Mouse (Mus musculus) spleen, adult 2 months (tissue): ENCODE results near the gene Pigl. TPM values are rescaled to one million over a fixed set of nuclear protein-coding genes. Genes with fewer than 3 reads are reported as not detected.
"Not testable (repeated sequence)": the region's sequence is repeated elsewhere in the genome, so short reads cannot be mapped to it uniquely, and the experiment has no call there.

Source experiments
- DNase-seq, 2 experiments: peaks; one replicate each; pipeline versions ENCODE4 v3.0.0 to v3.0.0-alpha.2; 2012 to 2021; ENCODE audit warnings: low spot score in 2 of 2, low read depth in 1 of 2
- H3K27ac ChIP-seq: fragments of 200-500 bp; 2 replicates; pipeline ENCODE4 v1.5.1; 2012; ENCODE audit warnings: low read length, inconsistent platforms; ENCODE audit not compliant: insufficient read depth
- H3K27me3 ChIP-seq: fragments of 200-500 bp; 2 replicates; pipeline ENCODE4 v1.6.1; 2012; ENCODE audit warnings: mild to moderate bottlenecking, moderate library complexity, low read length, inconsistent platforms; ENCODE audit not compliant: control insufficient read depth, insufficient read depth
- H3K36me3 ChIP-seq: fragments of 200-500 bp; 2 replicates; pipeline ENCODE4 v1.6.1; 2012; ENCODE audit warnings: mild to moderate bottlenecking, low read length, inconsistent platforms; ENCODE audit not compliant: control insufficient read depth, insufficient read depth
- H3K4me1 ChIP-seq: fragments of 200-500 bp; 2 replicates; pipeline ENCODE4 v1.6.1; 2011; ENCODE audit warnings: inconsistent platforms; ENCODE audit not compliant: control insufficient read depth, insufficient read depth, insufficient read length
- H3K4me3 ChIP-seq: fragments of 200-500 bp; 2 replicates; pipeline ENCODE4 v1.5.1; 2011; ENCODE audit warnings: mild to moderate bottlenecking, inconsistent platforms; ENCODE audit not compliant: insufficient read depth, insufficient read length; ENCODE audit errors: extremely low read depth
- CTCF ChIP-seq: fragments of 200-500 bp; IDR thresholded peaks from 2 replicates; pipeline ENCODE4 v1.5.1; 2011; ENCODE audit warnings: mild to moderate bottlenecking, inconsistent platforms; ENCODE audit not compliant: insufficient read depth, insufficient read length, insufficient replicate concordance; ENCODE audit errors: extremely low read depth
- POLR2A ChIP-seq: fragments of 200-500 bp; IDR thresholded peaks from 2 replicates; pipeline ENCODE4 v1.6.1; 2011; ENCODE audit warnings: low read depth, low read length, inconsistent platforms
- WGBS: fragments of 180-500 bp; shearing (Covaris S2); methylation state at CpG from one replicate; pipeline ENCODE4 v1.1.7; 2018; 5-methylcytosine and 5-hydroxymethylcytosine counted together
- polyA plus RNA-seq: library from polyadenylated mRNA; depleted of rRNA; stranded (reverse); fragments of >200 nt; gene quantifications from 2 replicates; pipeline ENCODE4 v1.2.3, GENCODE M21; 2012

Pigl gene
- polyA plus RNA-seq, 1 experiment = 4.5 TPM

GRCm38 (mm10) chr11:62498802-62499201 is 40.5 kb downstream of the Pigl start:
- TF ChIP-seq CTCF (no peak), POLR2A (no peak)
- H3K36me3 ChIP-seq = no peaks in the 10 kb centered on the region
- H3K27ac ChIP-seq = no peak overlapping the region
- no peaks in the 10 kb centered on the region for H3K27me3 ChIP-seq
- no peak overlapping the region for H3K4me3 ChIP-seq
- peaks cover 8% of the 10 kb centered on the region; the same call in 1 of the 2 replicates for H3K4me1 ChIP-seq
- 95% methylated on average over 2 of the region's 2 CpGs for WGBS
- DNase-seq = no peak

- Histone ChIP-seq H3K36me3 (no peaks in the 10 kb centered on the region), H3K27ac (no peak overlapping the region), H3K27me3 (no peaks in the 10 kb centered on the region), H3K4me1 (peaks cover 5% of the 10 kb centered on the region; the same call in 1 of the 2 replicates), H3K4me3 (no peak overlapping the region)
- no peak for TF ChIP-seq POLR2A
- TF ChIP-seq CTCF = no peak
- 92% methylated on average over 2 of the region's 2 CpGs for WGBS
- DNase-seq = no peak
Observed at GRCm38 (mm10) chr11:62500529-62500928, 42.3 kb downstream of the Pigl start.

GRCm38 (mm10) chr11:62507683-62508082 is 49.4 kb downstream of the Pigl start:
- Histone ChIP-seq H3K4me1 (no peaks in the 10 kb centered on the region), H3K36me3 (no peaks in the 10 kb centered on the region), H3K27ac (no peak overlapping the region), H3K4me3 (no peak overlapping the region), H3K27me3 (no peaks in the 10 kb centered on the region)
- peak in 1 of 2 experiments; percentile 27 for DNase-seq
- TF ChIP-seq CTCF (no peak), POLR2A (no peak)
- WGBS = 65% methylated on average over 4 of the region's 4 CpGs

GRCm38 (mm10) chr11:62508365-62508764 is 50.1 kb downstream of the Pigl start:
- WGBS = 94% methylated on average over 13 of the region's 13 CpGs
- H3K27ac ChIP-seq, H3K4me1 ChIP-seq, H3K36me3 ChIP-seq, H3K27me3 ChIP-seq, H3K4me3 ChIP-seq, DNase-seq: not testable (repeated sequence)

- WGBS = 86% methylated on average over 5 of the region's 5 CpGs
- H3K27ac ChIP-seq, H3K4me1 ChIP-seq, DNase-seq, H3K4me3 ChIP-seq, H3K27me3 ChIP-seq, H3K36me3 ChIP-seq: not testable (repeated sequence)
Observed at GRCm38 (mm10) chr11:62508816-62509215, 50.6 kb downstream of the Pigl start.

- TF ChIP-seq POLR2A (no peak), CTCF (no peak)
- no peaks in the 10 kb centered on the region for H3K36me3 ChIP-seq
- no peak for DNase-seq
- no peak overlapping the region for H3K4me3 ChIP-seq
- no peak overlapping the region for H3K27ac ChIP-seq
- no peaks in the 10 kb centered on the region for H3K4me1 ChIP-seq
- no peaks in the 10 kb centered on the region for H3K27me3 ChIP-seq
- 99% methylated on average over 3 of the region's 3 CpGs for WGBS
Observed at GRCm38 (mm10) chr11:62509571-62509970, 51.3 kb downstream of the Pigl start.

- Histone ChIP-seq H3K27ac (no peak overlapping the region), H3K4me3 (no peak overlapping the region), H3K4me1 (no peaks in the 10 kb centered on the region), H3K27me3 (no peaks in the 10 kb centered on the region), H3K36me3 (no peaks in the 10 kb centered on the region)
- DNase-seq = no peak
- 91% methylated on average over 5 of the region's 5 CpGs for WGBS
- TF ChIP-seq CTCF = no peak
- no peak for TF ChIP-seq POLR2A
Observed at GRCm38 (mm10) chr11:62510956-62511355, 52.7 kb downstream of the Pigl start.
